8 mouse cellular contexts compared by ENCODE assay signal in genomic region chr2:172345258-172345738, GRCm38 (mm10). TPM values are rescaled to one million over a fixed set of nuclear protein-coding genes. Genes with fewer than 3 reads are reported as not detected.
DNase-seq lines count a peak whose midpoint lies in the region; ATAC-seq and TF ChIP-seq lines count a peak whose summit lies in the region.

Gene Fam210b, plus strand, starts transcription at chr2:172345565.

- peaks cover 51% of the 10 kb centered on the region for H3K4me1 ChIP-seq in erythroblast, embryonic 14.5 days (ENCODE audit: control insufficient read depth)
- H3K4me1 ChIP-seq in heart, embryonic 11.5 days (ENCODE audit: control insufficient read depth, insufficient read depth, low read length), result peaks cover 24% of the 10 kb centered on the region
- H3K4me1 ChIP-seq in kidney, embryonic 16.5 days (ENCODE audit: insufficient read depth, low read length), result peaks cover 7% of the 10 kb centered on the region
- H3K4me1 ChIP-seq in liver, adult 2 months (ENCODE audit: control insufficient read depth, insufficient read depth, low read length), result peaks cover 37% of the 10 kb centered on the region

- no peaks in the 10 kb centered on the region for H3K79me3 ChIP-seq in C2C12 (ENCODE audit: low read depth)

- H3K4me3 ChIP-seq in C2C12 (ENCODE audit: insufficient read depth, poor library complexity, severe bottlenecking), result peak within 1 kb of the TSS; percentile 42
- H3K4me3 ChIP-seq in erythroblast, embryonic 14.5 days (replicated peaks), result peak within 1 kb of the TSS; percentile 86
- H3K4me3 ChIP-seq in heart, embryonic 11.5 days (ENCODE audit: low read depth, low read length), result peak within 1 kb of the TSS; percentile 61
- peak within 1 kb of the TSS; percentile 57 for H3K4me3 ChIP-seq in kidney, embryonic 16.5 days (ENCODE audit: low read length)
- peak within 1 kb of the TSS; percentile 88 for H3K4me3 ChIP-seq in liver, adult 2 months (ENCODE audit: insufficient read depth, low read depth, low read length)
- peak within 1 kb of the TSS; percentile 37 for H3K4me3 ChIP-seq in myocyte

- H3K9ac ChIP-seq in heart, embryonic 11.5 days (ENCODE audit: low read depth, low read length), result peak within 1 kb of the TSS; percentile 73
- peak within 1 kb of the TSS; percentile 62 for H3K9ac ChIP-seq in kidney, embryonic 16.5 days (replicated peaks; ENCODE audit: low read length)
- H3K9ac ChIP-seq in liver, adult 2 months (ENCODE audit: low read depth, low read length), result peak within 1 kb of the TSS; percentile 95

- peak within 1 kb of the TSS; percentile 78 for H3K4me2 ChIP-seq in heart, embryonic 11.5 days
- H3K4me2 ChIP-seq in kidney, embryonic 16.5 days (replicated peaks; ENCODE audit: low read depth, low read length), result peak within 1 kb of the TSS; percentile 94
- peak within 1 kb of the TSS; percentile 93 for H3K4me2 ChIP-seq in myocyte (ENCODE audit: low read depth)

- ATAC-seq in heart, embryonic 11.5 days (replicated peaks; ENCODE audit: insufficient number of reproducible peaks, low FRiP score, low TSS enrichment), result peak; percentile 93
- peak; percentile 96 for ATAC-seq in kidney, embryonic 16.5 days (ENCODE audit: low FRiP score, low TSS enrichment)

- no peak for TF ChIP-seq CTCF in C2C12 (IDR thresholded peaks at IDR 0.05; ENCODE audit: control insufficient read depth, insufficient read depth, insufficient read length)
- no peak for TF ChIP-seq CTCF in brain, embryonic 14.5 days (IDR thresholded peaks at IDR 0.05; ENCODE audit: borderline replicate concordance, extremely low read depth, insufficient read depth, insufficient read length)
- TF ChIP-seq CTCF in liver, adult 2 months (IDR thresholded peaks at IDR 0.05; ENCODE audit: low read depth, low read length), result no peak

- H3K27me3 ChIP-seq in C2C12 (ENCODE audit: control insufficient read depth, insufficient read depth, insufficient read length), result peaks cover 9% of the 10 kb centered on the region
- peaks cover 17% of the 10 kb centered on the region for H3K27me3 ChIP-seq in erythroblast, embryonic 14.5 days (ENCODE audit: control insufficient read depth)
- H3K27me3 ChIP-seq in heart, embryonic 11.5 days (ENCODE audit: control insufficient read depth, insufficient read depth, low read length), result no peaks in the 10 kb centered on the region
- no peaks in the 10 kb centered on the region for H3K27me3 ChIP-seq in kidney, embryonic 16.5 days (ENCODE audit: insufficient read depth, low read length)
- no peaks in the 10 kb centered on the region for H3K27me3 ChIP-seq in liver, adult 2 months (ENCODE audit: control insufficient read depth, insufficient read depth, low read length)
- H3K27me3 ChIP-seq in myocyte (ENCODE audit: control insufficient read depth, insufficient read depth, insufficient read length), result peaks cover 6% of the 10 kb centered on the region
- H3K27me3 ChIP-seq in splenic B cell, adult 2 months (ENCODE audit: control insufficient read depth, insufficient read depth, low read length, poor library complexity, severe bottlenecking), result no peaks in the 10 kb centered on the region

- peak; percentile 99 for DNase-seq in brain, embryonic 14.5 days (ENCODE audit: low read depth)
- peak; percentile 92 for DNase-seq in liver, adult 2 months (ENCODE audit: extremely low read depth, low read depth, low spot score)
- peak; percentile 99 for DNase-seq in splenic B cell, adult 2 months (ENCODE audit: low read depth, low spot score)

- H3K36me3 ChIP-seq in C2C12 (ENCODE audit: control insufficient read depth, insufficient read depth) (no peaks in the 10 kb centered on the region), myocyte (ENCODE audit: control insufficient read depth, insufficient read depth) (no peaks in the 10 kb centered on the region)
- peaks cover 43% of the 10 kb centered on the region for H3K36me3 ChIP-seq in erythroblast, embryonic 14.5 days (ENCODE audit: control insufficient read depth)
- H3K36me3 ChIP-seq in heart, embryonic 11.5 days (ENCODE audit: control insufficient read depth, insufficient read depth, low read length), result no peaks in the 10 kb centered on the region
- no peaks in the 10 kb centered on the region for H3K36me3 ChIP-seq in kidney, embryonic 16.5 days (ENCODE audit: insufficient read depth, low read length)
- no peaks in the 10 kb centered on the region for H3K36me3 ChIP-seq in liver, adult 2 months (ENCODE audit: control insufficient read depth, insufficient read depth, low read length)
- H3K36me3 ChIP-seq in splenic B cell, adult 2 months (ENCODE audit: control insufficient read depth, insufficient read depth, low read length, poor library complexity, severe bottlenecking), result no peaks in the 10 kb centered on the region

- peak within 1 kb of the TSS; percentile 92 for H3K27ac ChIP-seq in heart, embryonic 11.5 days (ENCODE audit: low read depth, low read length)
- H3K27ac ChIP-seq in kidney, embryonic 16.5 days (ENCODE audit: low read length), result no peak within 1 kb of the TSS
- peak within 1 kb of the TSS; percentile 87 for H3K27ac ChIP-seq in liver, adult 2 months (replicated peaks; ENCODE audit: insufficient read depth, low read depth, low read length)

- under 1% methylated on average over 35 of the region's 35 CpGs for WGBS in heart, embryonic 11.5 days (ENCODE audit: insufficient replicate concordance)
- under 1% methylated on average over 28 of the region's 35 CpGs for WGBS in kidney, embryonic 16.5 days
- WGBS in liver, adult 2 months, result under 1% methylated on average over 35 of the region's 35 CpGs

- TF ChIP-seq POLR2A in brain, embryonic 14.5 days (IDR thresholded peaks at IDR 0.05; ENCODE audit: borderline replicate concordance, extremely low read depth, insufficient read depth, insufficient read length, poor library complexity, severe bottlenecking), result peak; percentile 74
- TF ChIP-seq POLR2A in liver, adult 2 months (IDR thresholded peaks at IDR 0.05; ENCODE audit: extremely low read depth, insufficient read depth, low read length), result peak; percentile 94
- peak; percentile 86 for TF ChIP-seq POLR2A in myocyte (IDR thresholded peaks at IDR 0.05; ENCODE audit: insufficient read length, low read depth)

- H3K79me2 ChIP-seq in C2C12 (ENCODE audit: control insufficient read depth, insufficient read depth) (no peaks in the 10 kb centered on the region), myocyte (ENCODE audit: control insufficient read depth, insufficient read depth) (no peaks in the 10 kb centered on the region)
- H3K79me2 ChIP-seq in liver, adult 2 months (ENCODE audit: control insufficient read depth, insufficient read depth, low read length), result peaks cover 4% of the 10 kb centered on the region; the same call in 1 of the 2 replicates

- H3K9me3 ChIP-seq in erythroblast, embryonic 14.5 days (ENCODE audit: control insufficient read depth, low read length), result no peaks in the 10 kb centered on the region; the same call in 1 of the 2 replicates
- H3K9me3 ChIP-seq in heart, embryonic 11.5 days (replicated peaks; ENCODE audit: control insufficient read depth, low read length), result no peaks in the 10 kb centered on the region
- no peaks in the 10 kb centered on the region for H3K9me3 ChIP-seq in kidney, embryonic 16.5 days (ENCODE audit: low read length)

- peak within 1 kb of the TSS; percentile 87 for H3ac ChIP-seq in C2C12 (ENCODE audit: control insufficient read depth, insufficient read length, low read depth)
- peak within 1 kb of the TSS; percentile 10 for H3ac ChIP-seq in myocyte (ENCODE audit: control insufficient read depth, insufficient read length)

TF ChIP-seq in C2C12, 6 proteins besides CTCF, POLR2A, EP300 and RAD21:
- TF ChIP-seq MAX (IDR thresholded peaks at IDR 0.05) (peak; percentile 25), MYOG (IDR thresholded peaks at IDR 0.05; ENCODE audit: control insufficient read depth, extremely low read depth, insufficient read length) (no peak)
TF ChIP-seq in C2C12: peak in this region for 1.

TF ChIP-seq in myocyte, 11 proteins besides CTCF, POLR2A, EP300 and RAD21:
- TF ChIP-seq MAX (IDR thresholded peaks at IDR 0.05; ENCODE audit: low read depth) (no peak), POLR2AphosphoS2 (IDR thresholded peaks at IDR 0.05; ENCODE audit: insufficient read length, low read depth) (peak; percentile 67)

RNA-seq across cellular contexts. Expression of gene Fam210b, which starts in this region (rescaled TPM):
- polyA plus RNA-seq in C2C12 (2012; fragmentation: generic; extraction: Trizol) (2.3 TPM), myocyte (2012; fragmentation: generic; extraction: Trizol) (3.9 TPM)
- polyA plus RNA-seq in brain, embryonic 14.5 days (2012; rRNA removed), result 21.6 and 29.5 TPM in 2 replicates
- 35.0 and 48.5 TPM in 2 replicates for polyA plus RNA-seq in erythroblast, embryonic 14.5 days (2012)
- 24.1 and 26.6 TPM in 2 replicates for polyA plus RNA-seq in heart, embryonic 11.5 days (2014; fragmentation: Nextera tagmentation; extraction: Ambion mirVana)
- 12.0 and 12.8 TPM in 2 replicates for polyA plus RNA-seq in kidney, embryonic 16.5 days (2015; fragmentation: Nextera tagmentation; extraction: Ambion mirVana)
- 27.0 and 35.5 TPM in 2 replicates for total RNA-seq in liver, adult 2 months (2014; rRNA removed)
- polyA plus RNA-seq in liver, adult 2 months (2012; rRNA removed), result 62.1 and 87.1 TPM in 2 replicates

Comparison
In these comparisons a context has a peak if more than half of its experiments do, and no peak if none do; other contexts are left out.
1. H3K4me3 ChIP-seq: peak in every context shown above with its lines; median percentile 88 in liver, adult 2 months; 86 in erythroblast, embryonic 14.5 days; 61 in heart, embryonic 11.5 days; 57 in kidney, embryonic 16.5 days; 42 in C2C12; 37 in myocyte.